Mouse (Mus musculus): ENCODE data around the gene Fndc1.

- no peak for TF ChIP-seq POLR2A (IDR thresholded peaks at IDR 0.05; ENCODE audit: borderline replicate concordance, extremely low read depth, low read depth, low read length)
- no peak for TF ChIP-seq CTCF (IDR thresholded peaks at IDR 0.05; ENCODE audit: insufficient read depth, low read length)
These were observed 44.7 kb upstream of the Fndc1 start for GRCm38 (mm10) chr17:7871800-7872199.

Data from lung, adult 2 months (tissue).